Comparison of ENCODE assay signal across 8 mouse cellular contexts in genomic region chr7:139684553-139684929, GRCm38 (mm10). TPM values are rescaled to one million over a fixed set of nuclear protein-coding genes. Genes with fewer than 3 reads are reported as not detected.
DNase-seq lines count a peak whose midpoint lies in the region; ATAC-seq and TF ChIP-seq lines count a peak whose summit lies in the region.

No protein-coding gene starts in this region.

- peak; percentile 86 for TF ChIP-seq CTCF in cortical plate, adult 2 months (IDR thresholded peaks at IDR 0.05; ENCODE audit: extremely low read depth, insufficient read depth, low read length)

- peak overlapping the region; percentile 66 for H3K4me3 ChIP-seq in cortical plate, adult 2 months (ENCODE audit: insufficient read depth, low read length)

- H3K27ac ChIP-seq in cortical plate, adult 2 months (ENCODE audit: insufficient read depth, low read length) = peak overlapping the region; percentile 54

- peak; percentile 88 for DNase-seq in gastrocnemius, postnatal 10 days
- DNase-seq in left cerebral cortex, postnatal 10 days (ENCODE audit: extremely low spot score in 1 of 2, low spot score in 2 of 2) = peak; percentile 89 to 94
- DNase-seq in right cerebral cortex, postnatal 25 days = peak; percentile 88
- peak; percentile 75 to 90 for DNase-seq in urinary bladder, postnatal 4 days (ENCODE audit: low spot score in 2 of 2)

- peak; percentile 67; the same call in 1 of the 2 replicates for TF ChIP-seq POLR2A in cortical plate, adult 2 months (IDR thresholded peaks at IDR 0.05; ENCODE audit: extremely low read depth, insufficient read depth, low read length)

- peak; percentile 94 for ATAC-seq in activated CD4-positive, CD25-positive, alpha-beta regulatory T cell, adult 4 months
- peak; percentile 96 for ATAC-seq in inflammation-experienced regulatory T-cells, adult 6 months
- ATAC-seq in megakaryocyte-erythroid progenitor cell, adult 5-6 weeks (replicated peaks; ENCODE audit: low FRiP score, low TSS enrichment, poor library complexity, severe bottlenecking) = peak; percentile 91

- 0 out of 2 replicates have a peak, but pooled peaks cover 3% of the 10 kb centered on the region for H3K4me1 ChIP-seq in cortical plate, adult 2 months (ENCODE audit: control insufficient read depth, insufficient read depth, low read length)

- intact Hi-C loops in left cerebral cortex, postnatal 10 days (cut with DNase I) = loop anchor here (2.0 kb wide), 1 partner anchor 36 kb away; no protein-coding TSS in a partner anchor

RNA-seq across cellular contexts. Expression of gene Cfap46, which starts 0.9 kb away (rescaled TPM):
- not detected for polyA plus RNA-seq in activated CD4-positive, CD25-positive, alpha-beta regulatory T cell, adult 4 months (2017; shearing (Covaris generic))
- 4.6 and 5.0 TPM in 2 replicates for polyA plus RNA-seq in cortical plate, adult 2 months (2012; rRNA removed)
- under 1 TPM in 1 of 2 experiments, not detected in 1; 0.09 TPM for total RNA-seq in gastrocnemius, postnatal 10 days (2021)
- not detected for polyA plus RNA-seq in inflammation-experienced regulatory T-cells, adult 6 months (2017; shearing (Covaris generic))
- total RNA-seq in left cerebral cortex, postnatal 10 days (2021) = 1 to 10 TPM; 1.9 to 2.2 TPM
- not detected in 2 replicates for total RNA-seq in megakaryocyte-erythroid progenitor cell, adult 5-6 weeks (2014; fragmentation: Nextera tagmentation)
- not detected in 2 replicates for total RNA-seq in megakaryocyte-erythroid progenitor cell, adult 5-6 weeks (2017)

Comparison
In these comparisons a context has a peak if more than half of its experiments do, and no peak if none do; other contexts are left out.
1. Peak in every context shown above with its lines: DNase-seq, ATAC-seq, H3K4me3 ChIP-seq and H3K27ac ChIP-seq.